In genomic region chr4:123337693-123338092, GRCm38 (mm10) we compare ENCODE assay signal across 26 mouse cellular contexts. TPM values are rescaled to one million over a fixed set of nuclear protein-coding genes. Genes with fewer than 3 reads are reported as not detected.
DNase-seq lines count a peak whose midpoint lies in the region; ATAC-seq and TF ChIP-seq lines count a peak whose summit lies in the region.
"Had no signal": no experiment of that assay in that cellular context is flagged by ENCODE, and none has a peak within 500 bp of the region (broad histone marks: within the 10 kb centered on the region; RNA-seq: fewer than 3 reads in every experiment).

No protein-coding gene starts in this region.

- peak; percentile 26 for DNase-seq in heart, postnatal 4 days
- peak; percentile 64 for DNase-seq in lung, embryonic 14.5 days
- DNase-seq in lung, postnatal 14 days, result no peak
- DNase-seq in MN1 (ENCODE audit: low spot score), result peak; percentile 17
- no peak for DNase-seq in cerebellum, adult 9-10 months
- DNase-seq: adrenal gland, adult 8-10 months; adrenal gland, postnatal 36 days; cerebellum, adult 11-12 months; cerebellum, adult 9-11 months; cerebellum, postnatal 36 days; gastrocnemius, postnatal 10 days; heart, adult 18-20 months; heart, postnatal 14 days had no signal

- TF ChIP-seq CTCF in lung, embryonic 14.5 days (IDR thresholded peaks at IDR 0.05; ENCODE audit: low read depth), result no peak

- H3K4me1 ChIP-seq in heart, embryonic 12.5 days (replicated peaks), result peaks cover 6% of the 10 kb centered on the region; the same call in 1 of the 2 replicates
- H3K4me1 ChIP-seq in lung, embryonic 14.5 days (ENCODE audit: insufficient read depth), result no peaks in the 10 kb centered on the region
- H3K4me1 ChIP-seq in intestine, embryonic 15.5 days (replicated peaks), result peaks cover 8% of the 10 kb centered on the region

- H3K27ac ChIP-seq in heart, embryonic 12.5 days (ENCODE audit: poor library complexity, severe bottlenecking), result no peak overlapping the region
- no peak overlapping the region for H3K27ac ChIP-seq in lung, embryonic 14.5 days (ENCODE audit: low read depth)
- H3K27ac ChIP-seq in intestine, embryonic 15.5 days, result no peak overlapping the region
- H3K27ac ChIP-seq: embryonic facial prominence, embryonic 15.5 days; forebrain, embryonic 10.5 days; heart, embryonic 10.5 days; heart, embryonic 15.5 days; hindbrain, embryonic 10.5 days; hindbrain, embryonic 14.5 days had no signal

- H3K27me3 ChIP-seq in heart, embryonic 12.5 days (replicated peaks), result peaks cover 30% of the 10 kb centered on the region
- H3K27me3 ChIP-seq in lung, embryonic 14.5 days (ENCODE audit: insufficient read depth, low read length), result peaks cover 28% of the 10 kb centered on the region
- peaks cover 26% of the 10 kb centered on the region for H3K27me3 ChIP-seq in intestine, embryonic 15.5 days (replicated peaks)

- no peaks in the 10 kb centered on the region for H3K36me3 ChIP-seq in heart, embryonic 12.5 days
- no peaks in the 10 kb centered on the region for H3K36me3 ChIP-seq in lung, embryonic 14.5 days (ENCODE audit: insufficient read depth)
- no peaks in the 10 kb centered on the region for H3K36me3 ChIP-seq in intestine, embryonic 15.5 days
- H3K36me3 ChIP-seq: embryonic facial prominence, embryonic 15.5 days; forebrain, embryonic 10.5 days; heart, embryonic 10.5 days; heart, embryonic 15.5 days; hindbrain, embryonic 10.5 days had no signal

- no peak overlapping the region for H3K9ac ChIP-seq in heart, embryonic 12.5 days
- no peak overlapping the region for H3K9ac ChIP-seq in lung, embryonic 14.5 days
- H3K9ac ChIP-seq in intestine, embryonic 15.5 days, result no peak overlapping the region
- H3K9ac ChIP-seq: embryonic facial prominence, embryonic 15.5 days; heart, embryonic 15.5 days; hindbrain, embryonic 14.5 days had no signal

- no peak for ATAC-seq in heart, embryonic 12.5 days (ENCODE audit: insufficient number of reproducible peaks, low FRiP score)
- ATAC-seq in lung, embryonic 14.5 days (ENCODE audit: insufficient read depth), result no peak
- ATAC-seq in intestine, embryonic 15.5 days, result no peak
- ATAC-seq: forebrain, embryonic 16.5 days; intestine, postnatal 0 days had no signal

- 74% methylated on average over 4 of the region's 4 CpGs for WGBS in heart, embryonic 12.5 days
- 60% methylated on average over 4 of the region's 4 CpGs for WGBS in lung, embryonic 14.5 days
- WGBS in intestine, embryonic 15.5 days, result 61% methylated on average over 4 of the region's 4 CpGs

- no peaks in the 10 kb centered on the region for H3K9me3 ChIP-seq in heart, embryonic 12.5 days (replicated peaks)
- no peaks in the 10 kb centered on the region for H3K9me3 ChIP-seq in lung, embryonic 14.5 days (ENCODE audit: low read depth, low read length)
- no peaks in the 10 kb centered on the region for H3K9me3 ChIP-seq in intestine, embryonic 15.5 days
- H3K9me3 ChIP-seq: embryonic facial prominence, embryonic 15.5 days; forebrain, embryonic 10.5 days; heart, embryonic 10.5 days; heart, embryonic 15.5 days had no signal

- no peak overlapping the region for H3K4me2 ChIP-seq in heart, embryonic 12.5 days
- no peak overlapping the region for H3K4me2 ChIP-seq in lung, embryonic 14.5 days
- no peak overlapping the region for H3K4me2 ChIP-seq in intestine, embryonic 15.5 days (replicated peaks)
- H3K4me2 ChIP-seq: embryonic facial prominence, embryonic 15.5 days; heart, embryonic 15.5 days; hindbrain, embryonic 14.5 days had no signal

- no peak overlapping the region for H3K4me3 ChIP-seq in heart, embryonic 12.5 days
- no peak overlapping the region for H3K4me3 ChIP-seq in lung, embryonic 14.5 days (ENCODE audit: low read depth, low read length)
- H3K4me3 ChIP-seq in intestine, embryonic 15.5 days (replicated peaks), result no peak overlapping the region
- H3K4me3 ChIP-seq: embryonic facial prominence, embryonic 15.5 days; erythroblast, embryonic 14.5 days; forebrain, embryonic 10.5 days; heart, embryonic 10.5 days; heart, embryonic 15.5 days; hindbrain, embryonic 10.5 days had no signal

RNA-seq across cellular contexts. Expression of gene Bmp8a, which starts 5.4 kb away (rescaled TPM):
- under 1 TPM in 1 of 2 experiments, not detected in 1; 0.14 TPM for total RNA-seq in heart, postnatal 4 days (2021)
- 0.14 and 0.31 TPM in 2 replicates for polyA plus RNA-seq in heart, embryonic 12.5 days (2016; fragmentation: Nextera tagmentation; extraction: Ambion mirVana)
- 0.11 and 0.30 TPM in 2 replicates for polyA plus RNA-seq in lung, embryonic 14.5 days (2014; fragmentation: Nextera tagmentation; extraction: Ambion mirVana)
- polyA plus RNA-seq in intestine, embryonic 15.5 days (2015; fragmentation: Nextera tagmentation; extraction: Ambion mirVana), result 0.53 and 0.81 TPM in 2 replicates
- total RNA-seq: gastrocnemius, postnatal 4 days; heart, adult 18-20 months had no signal
- polyA plus RNA-seq: erythroblast, embryonic 14.5 days; heart, embryonic 15.5 days had no signal

RNA-seq across cellular contexts. Expression of gene Oxct2a, which starts 14.3 kb away (rescaled TPM):
- total RNA-seq in heart, postnatal 4 days (2021), result not detected
- not detected in 2 replicates for polyA plus RNA-seq in heart, embryonic 12.5 days (2016; fragmentation: Nextera tagmentation; extraction: Ambion mirVana)
- polyA plus RNA-seq in lung, embryonic 14.5 days (2014; fragmentation: Nextera tagmentation; extraction: Ambion mirVana), result not detected in 2 replicates
- not detected in 2 replicates for polyA plus RNA-seq in intestine, embryonic 15.5 days (2015; fragmentation: Nextera tagmentation; extraction: Ambion mirVana)
- total RNA-seq: adrenal gland, adult 8-10 months; adrenal gland, postnatal 36 days; gastrocnemius, postnatal 4 days; heart, adult 18-20 months; heart, postnatal 14 days had no signal
- polyA plus RNA-seq: erythroblast, embryonic 14.5 days; forebrain, embryonic 10.5 days; forebrain, embryonic 16.5 days; frontal cortex, adult 2 months; heart, embryonic 10.5 days; heart, embryonic 15.5 days; hindbrain, embryonic 10.5 days had no signal

Comparison
In these comparisons a context has a peak if more than half of its experiments do, and no peak if none do; other contexts are left out.
1. DNase-seq: peak in heart, postnatal 4 days (single experiment), lung, embryonic 14.5 days (single experiment) and MN1 (single experiment); none in lung, postnatal 14 days (single experiment) and cerebellum, adult 9-10 months (single experiment).